Mouse (Mus musculus) CH12.LX (cell line): ENCODE measurements around the gene Cbfa2t3. TPM values are rescaled to one million over a fixed set of nuclear protein-coding genes. Genes with fewer than 3 reads are reported as not detected.

Experiments
- DNase-seq: peaks from one replicate; pipeline ENCODE4 v3.0.0-alpha.2; 2013; ENCODE audit errors: extremely low read depth
- H3K27ac ChIP-seq: 2 replicates; pipeline ENCODE4 v1.5.1; 2012; ENCODE audit warnings: low read depth, mild to moderate bottlenecking, control low read depth, moderate library complexity; ENCODE audit not compliant: insufficient read depth
- H3K27me3 ChIP-seq: replicated peaks from 2 replicates; pipeline ENCODE3; 2012; ENCODE audit warnings: inconsistent platforms
- H3K36me3 ChIP-seq, 2 experiments: replicated peaks in 1 of 2; 2 replicates each; pipeline versions ENCODE3 to v1.6.1; 2012; ENCODE audit warnings: inconsistent platforms in 1 of 2, low read length in 1 of 2, mild to moderate bottlenecking in 1 of 2, mixed read lengths in 1 of 2, moderate library complexity in 1 of 2; ENCODE audit not compliant: control insufficient read depth in 1 of 2, insufficient read depth in 1 of 2
- H3K4me1 ChIP-seq, 2 experiments: 2 replicates each; pipeline ENCODE4 v1.6.1; 2012; ENCODE audit warnings: inconsistent platforms in 1 of 2, moderate library complexity in 1 of 2; ENCODE audit not compliant: insufficient read depth in 2 of 2, control insufficient read depth in 1 of 2
- H3K4me2 ChIP-seq: 2 replicates; pipeline ENCODE4 v1.6.1; 2012; ENCODE audit warnings: low read depth, mild to moderate bottlenecking, control low read depth; ENCODE audit not compliant: poor library complexity, insufficient read depth, severe bottlenecking
- H3K4me3 ChIP-seq, 3 experiments: fragments of 150-350 bp in 1 of 3; sonication (generic) in 1 of 3; replicated peaks in 1 of 3; 2 replicates each; pipeline versions ENCODE3 to v1.5.1; 2011 to 2012; ENCODE audit warnings: low read depth in 2 of 3, low read length in 2 of 3, mild to moderate bottlenecking in 2 of 3, moderate library complexity in 2 of 3, control low read depth in 1 of 3, improper control_type of control experiment in 1 of 3, inconsistent platforms in 1 of 3, mixed read lengths in 1 of 3; ENCODE audit not compliant: poor library complexity in 1 of 3
- H3K79me2 ChIP-seq: replicated peaks from 2 replicates; pipeline ENCODE4 v1.6.1; 2012; ENCODE audit warnings: mild to moderate bottlenecking, moderate library complexity; ENCODE audit not compliant: control insufficient read depth, poor library complexity, insufficient read depth, severe bottlenecking; ENCODE audit errors: extremely low read depth
- H3K9ac ChIP-seq: 2 replicates; pipeline ENCODE4 v1.6.1; 2012; ENCODE audit warnings: low read depth, mild to moderate bottlenecking, control low read depth, moderate library complexity; ENCODE audit not compliant: insufficient read depth
- H3K9me3 ChIP-seq: replicated peaks from 2 replicates; pipeline ENCODE3; 2012; ENCODE audit warnings: low read length, inconsistent platforms, mixed read lengths
- BHLHE40 ChIP-seq: IDR thresholded peaks from 2 replicates; pipeline ENCODE4 v1.6.1; 2011; ENCODE audit warnings: mild to moderate bottlenecking, low read depth, low read length, improper control_type of control experiment
- CTCF ChIP-seq, 2 experiments: IDR thresholded peaks in 1 of 2; conservative IDR thresholded peaks in 1 of 2; 2 replicates each; pipeline ENCODE4 v1.5.1; 2011 to 2012; ENCODE audit warnings: low read depth in 2 of 2, low read length in 2 of 2, improper control_type of control experiment in 1 of 2, inconsistent platforms in 1 of 2, mild to moderate bottlenecking in 1 of 2, moderate library complexity in 1 of 2
- EP300 ChIP-seq: IDR thresholded peaks from 2 replicates; pipeline ENCODE4 v1.6.1; 2011; ENCODE audit warnings: low read length, improper control_type of control experiment
- HCFC1 ChIP-seq: IDR thresholded peaks from 2 replicates; pipeline ENCODE4 v1.6.1; 2012; ENCODE audit warnings: low read depth, mild to moderate bottlenecking, inconsistent platforms, low read length, improper control_type of control experiment
- JUN ChIP-seq: IDR thresholded peaks from 2 replicates; pipeline ENCODE4 v1.6.1; 2011; ENCODE audit warnings: low read depth, mild to moderate bottlenecking, low read length, improper control_type of control experiment, moderate library complexity; ENCODE audit not compliant: insufficient read depth
- JUND ChIP-seq: conservative IDR thresholded peaks from 2 replicates; pipeline ENCODE4 v1.6.1; 2011; ENCODE audit warnings: low read depth, low read length, improper control_type of control experiment
- KAT2A ChIP-seq: IDR thresholded peaks from 2 replicates; pipeline ENCODE4 v1.6.1; 2012; ENCODE audit warnings: low read length, improper control_type of control experiment, inconsistent platforms; ENCODE audit not compliant: insufficient replicate concordance
- MAZ ChIP-seq: IDR thresholded peaks from 2 replicates; pipeline ENCODE4 v1.6.1; 2012; ENCODE audit warnings: low read depth, mild to moderate bottlenecking, inconsistent platforms, low read length, improper control_type of control experiment, moderate library complexity
- MXI1 ChIP-seq: IDR thresholded peaks from 2 replicates; pipeline ENCODE4 v1.6.1; 2011; ENCODE audit warnings: mild to moderate bottlenecking, low read depth, low read length, improper control_type of control experiment
- MYC ChIP-seq: IDR thresholded peaks from 2 replicates; pipeline ENCODE4 v1.6.1; 2011; ENCODE audit warnings: low read depth, mild to moderate bottlenecking, improper control_type of control experiment, low read length
- NELFE ChIP-seq: IDR thresholded peaks from 2 replicates; pipeline ENCODE4 v1.6.1; 2011; ENCODE audit warnings: low read depth, low read length, improper control_type of control experiment
- PAX5 ChIP-seq: IDR thresholded peaks from 2 replicates; pipeline ENCODE4 v1.6.1; 2012; ENCODE audit warnings: low read length, inconsistent platforms, mixed read lengths
- POLR2A ChIP-seq: IDR thresholded peaks from 2 replicates; pipeline ENCODE4 v1.6.1; 2011; ENCODE audit warnings: low read depth, mild to moderate bottlenecking, improper control_type of control experiment, low read length
- POLR2AphosphoS2 ChIP-seq: IDR thresholded peaks from 2 replicates; pipeline ENCODE4 v1.6.1; 2011; ENCODE audit warnings: low read depth, low read length, improper control_type of control experiment
- RAD21 ChIP-seq: IDR thresholded peaks from 2 replicates; pipeline ENCODE4 v1.6.1; 2011; ENCODE audit warnings: low read depth, mild to moderate bottlenecking, low read length, improper control_type of control experiment, moderate library complexity
- RCOR1 ChIP-seq: conservative IDR thresholded peaks from 2 replicates; pipeline ENCODE4 v1.6.1; 2012; ENCODE audit warnings: low read depth, mild to moderate bottlenecking, inconsistent platforms, low read length, improper control_type of control experiment
- UBTF ChIP-seq: IDR thresholded peaks from 2 replicates; pipeline ENCODE4 v1.6.1; 2012; ENCODE audit warnings: low read depth, mild to moderate bottlenecking, inconsistent platforms, low read length, improper control_type of control experiment, moderate library complexity
- USF1 ChIP-seq: IDR thresholded peaks from 2 replicates; pipeline ENCODE4 v1.6.1; 2014; ENCODE audit warnings: low read depth, mild to moderate bottlenecking, inconsistent platforms, low read length, improper control_type of control experiment
- ZC3H11A ChIP-seq: IDR thresholded peaks from 2 replicates; pipeline ENCODE4 v1.6.1; 2012; ENCODE audit warnings: low read depth, mild to moderate bottlenecking, inconsistent platforms, low read length, improper control_type of control experiment
- ZKSCAN1 ChIP-seq: IDR thresholded peaks from 2 replicates; pipeline ENCODE4 v1.6.1; 2012; ENCODE audit warnings: low read depth, inconsistent platforms, low read length, improper control_type of control experiment, borderline replicate concordance
- ZNF384 ChIP-seq: IDR thresholded peaks from 2 replicates; pipeline ENCODE4 v1.6.1; 2012; ENCODE audit warnings: low read depth, low read length, improper control_type of control experiment, inconsistent platforms
- dilution Hi-C: fragments of 300-500 bp; cut with MboI; formaldehyde crosslinking; loops from 2 replicates; pipeline ENCODE4 v1.14.3; 2020; ENCODE audit warnings: low sequenced_read_pairs; ENCODE audit not compliant: extremely low pct_unique_long_range_greater_than_20kb, extremely low pct_ligation_motif_present
- in situ Hi-C: fragments of 300-500 bp; cut with MboI; formaldehyde crosslinking; loops from 3 replicates; pipeline ENCODE4 v1.14.3; 2019; ENCODE audit warnings: low sequenced_read_pairs, low pct_ligation_motif_present, low pct_unique_long_range_greater_than_20kb, mixed read lengths
- polyA plus RNA-seq: library from polyadenylated mRNA; unstranded; fragments of >175 nt; gene quantifications from 2 replicates; pipeline ENCODE4 v1.2.1, GENCODE M21; 2012; ENCODE audit warnings: low read depth; ENCODE audit not compliant: insufficient read length
- total RNA-seq, 2 experiments: library from RNA; depleted of rRNA; stranded (reverse); fragments of 300-350 nt in 1 of 2; fragments of >200 nt in 1 of 2; gene quantifications; 2 replicates each; pipeline ENCODE4 v1.2.3; 2012 to 2014

The Cbfa2t3 gene
- total and polyA plus RNA-seq, 3 experiments, result 0.47 to 22.6 (median 2.1) TPM

GRCm38 (mm10) chr8:122644175-122644954 lies 54.5 kb downstream of the Cbfa2t3 start:
- Histone ChIP-seq H3K4me1 (peaks cover 0 to 27% of the 10 kb centered on the region in 2 experiments; a peak in 2 of 4 replicates), H3K9me3 (no peaks in the 10 kb centered on the region), H3K36me3 (peaks cover 84 to 98% of the 10 kb centered on the region in 2 experiments), H3K79me2 (no peaks in the 10 kb centered on the region), H3K27me3 (no peaks in the 10 kb centered on the region), H3K9ac (no peak overlapping the region), H3K4me3 (no peak overlapping the region)
- dilution Hi-C loops, result no loop called here
- DNase-seq, result no peak
- TF ChIP-seq POLR2AphosphoS2 (no peak), UBTF (no peak), JUND (no peak), PAX5 (no peak), RCOR1 (no peak), NELFE (no peak), MXI1 (no peak), ZC3H11A (no peak), ZKSCAN1 (no peak), JUN (no peak), ZNF384 (no peak), MAZ (no peak), CTCF (conservative IDR thresholded peaks at IDR 0.05 in 1 of 2, IDR thresholded peaks at IDR 0.05 in 1 of 2; ENCODE audit: low read depth in 2 of 2, low read length in 2 of 2) (no peak), MYC (no peak), BHLHE40 (no peak), POLR2A (no peak), USF1 (no peak), EP300 (no peak)
- TF ChIP-seq, all 38 proteins: peak for 0
- in situ Hi-C loops, result no loop called here
- Histone ChIP-seq H3K4me2 (no peak overlapping the region), H3K27ac (0 out of 2 replicates have a peak overlapping the region, but pooled peaks have one; percentile 8)

- H3K4me1 ChIP-seq, result peaks cover 0 to 27% of the 10 kb centered on the region in 2 experiments; a peak in 2 of 4 replicates
- H3K36me3 ChIP-seq, result peaks cover 86 to 100% of the 10 kb centered on the region in 2 experiments
- in situ Hi-C loops, result no loop called here
- no peaks in the 10 kb centered on the region for H3K27me3 ChIP-seq
- H3K79me2 ChIP-seq, result no peaks in the 10 kb centered on the region
- TF ChIP-seq KAT2A (no peak), HCFC1 (no peak), RAD21 (no peak), MAZ (no peak)
- no peak overlapping the region for H3K9ac ChIP-seq
- no peak overlapping the region for H3K4me3 ChIP-seq
- H3K9me3 ChIP-seq, result no peaks in the 10 kb centered on the region
- H3K27ac ChIP-seq, result no peak overlapping the region
- no peak for DNase-seq
- no peak overlapping the region for H3K4me2 ChIP-seq
- dilution Hi-C loops, result no loop called here
Observed at GRCm38 (mm10) chr8:122642071-122642470, 56.8 kb downstream of the Cbfa2t3 start.
